Mouse (Mus musculus): ENCODE data around the gene Abcb6.

GRCm38 (mm10) chr1:75158990-75159389 lies 21.2 kb downstream of the Abcb6 start:
- TF ChIP-seq CTCF (IDR thresholded peaks at IDR 0.05; ENCODE audit: extremely low read depth, insufficient read depth, low read length) = no peak
- TF ChIP-seq POLR2A (IDR thresholded peaks at IDR 0.05; ENCODE audit: extremely low read depth, insufficient read depth, low read length) = no peak
